Mouse (Mus musculus) neural tube, embryonic 15.5 days (tissue): ENCODE data around the gene Memo1. TPM values are rescaled to one million over a fixed set of nuclear protein-coding genes. Genes with fewer than 3 reads are reported as not detected.
"Not testable (repeated sequence)": the region's sequence is repeated elsewhere in the genome, so short reads cannot be mapped to it uniquely, and the experiment has no call there.

ENCODE experiments used
- ATAC-seq: fragments of 200-750 bp; cut with Nextera tagmentation; 2 replicates; pipeline ENCODE4 v1.8.0; 2017; ENCODE audit warnings: mild to moderate bottlenecking, moderate TSS enrichment, moderate library complexity; ENCODE audit not compliant: low FRiP score
- H3K27ac ChIP-seq: fragments of 300-500 bp; sonication (generic); replicated peaks from 2 replicates; pipeline ENCODE4 v1.5.1; 2015; ENCODE audit warnings: mild to moderate bottlenecking, inconsistent platforms
- H3K27me3 ChIP-seq: fragments of 300-500 bp; sonication (generic); replicated peaks from 2 replicates; pipeline ENCODE4 v1.6.1; 2015; ENCODE audit warnings: inconsistent platforms
- H3K36me3 ChIP-seq: fragments of 300-500 bp; sonication (generic); 2 replicates; pipeline ENCODE4 v1.6.1; 2015; ENCODE audit warnings: inconsistent platforms
- H3K4me1 ChIP-seq: fragments of 300-500 bp; sonication (generic); 2 replicates; pipeline ENCODE4 v1.6.1; 2015; ENCODE audit warnings: inconsistent platforms
- H3K4me2 ChIP-seq: fragments of 300-500 bp; sonication (generic); 2 replicates; pipeline ENCODE4 v1.6.1; 2015; ENCODE audit warnings: inconsistent platforms, mild to moderate bottlenecking, moderate library complexity
- H3K4me3 ChIP-seq: fragments of 300-500 bp; sonication (generic); replicated peaks from 2 replicates; pipeline ENCODE4 v1.5.1; 2015; ENCODE audit warnings: mild to moderate bottlenecking, inconsistent platforms
- H3K9ac ChIP-seq: fragments of 300-500 bp; sonication (generic); replicated peaks from 2 replicates; pipeline ENCODE4 v1.6.1; 2015; ENCODE audit warnings: mild to moderate bottlenecking, inconsistent platforms
- H3K9me3 ChIP-seq: fragments of 300-500 bp; sonication (generic); replicated peaks from 2 replicates; pipeline ENCODE4 v1.6.1; 2016; ENCODE audit warnings: inconsistent platforms
- WGBS: fragments of 180-500 bp; shearing (Covaris S2); methylation state at CpG from one replicate; pipeline ENCODE4 v1.1.7; 2015; ENCODE audit warnings: mixed read lengths; 5-methylcytosine and 5-hydroxymethylcytosine counted together
- polyA plus RNA-seq: library from polyadenylated mRNA; unstranded; fragments of >200 nt; fragmentation: Nextera tagmentation; extraction: Ambion mirVana; gene quantifications from 2 replicates; pipeline ENCODE4 v1.2.1, GENCODE M21; 2015

Memo1 gene
- polyA plus RNA-seq = 56.6 and 63.5 TPM in 2 replicates

- Histone ChIP-seq H3K4me1 (peaks cover 34% of the 10 kb centered on the region), H3K4me2 (peak within 1 kb of the TSS; percentile 86), H3K27me3 (no peaks in the 10 kb centered on the region), H3K36me3 (peaks cover 13% of the 10 kb centered on the region), H3K9ac (peak within 1 kb of the TSS; percentile 91), H3K4me3 (peak within 1 kb of the TSS; percentile 92), H3K27ac (peak within 1 kb of the TSS; percentile 98), H3K9me3 (no peaks in the 10 kb centered on the region)
- WGBS = under 1% methylated on average over 39 of the region's 110 CpGs
- ATAC-seq = peak; percentile 91
Observed at GRCm38 (mm10) chr17:74295026-74295970, at the start of gene Memo1. TSS of gene Memo1 (minus strand) at chr17:74295521.

DNA sequence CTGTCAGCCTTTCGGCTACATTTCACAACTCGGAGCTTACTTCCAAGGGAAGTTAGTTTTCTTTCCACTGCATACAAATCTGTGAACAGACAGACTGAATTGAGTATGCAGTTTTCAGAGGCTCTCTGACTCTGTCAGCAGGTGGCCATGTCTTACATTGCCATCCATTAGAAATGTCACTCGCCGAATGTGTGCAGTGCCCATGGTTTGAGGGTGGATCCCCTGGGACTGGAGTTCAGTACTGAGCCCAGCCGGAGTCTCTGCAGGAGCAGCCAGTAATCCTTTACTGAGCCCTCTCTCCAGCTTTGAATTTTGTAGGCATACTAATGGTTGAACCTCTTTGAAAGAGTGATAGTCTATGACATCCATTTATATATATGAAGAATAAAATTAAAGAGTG lies 45.8 kb upstream of the Memo1 start:
- H3K4me3 ChIP-seq = peak overlapping the region; percentile 98
- peaks cover 3% of the 10 kb centered on the region; the same call in 1 of the 2 replicates for H3K36me3 ChIP-seq
- no peaks in the 10 kb centered on the region for H3K27me3 ChIP-seq
- H3K9ac ChIP-seq = 0 out of 2 replicates have a peak overlapping the region, but pooled peaks have one; percentile 97
- H3K4me2 ChIP-seq = peak overlapping the region; percentile 60
- WGBS = 33% methylated on average over 5 of the region's 5 CpGs
- no peaks in the 10 kb centered on the region for H3K9me3 ChIP-seq
- H3K27ac ChIP-seq = no peak overlapping the region
- ATAC-seq = no peak
- H3K4me1 ChIP-seq = peaks cover 40% of the 10 kb centered on the region

DNA sequence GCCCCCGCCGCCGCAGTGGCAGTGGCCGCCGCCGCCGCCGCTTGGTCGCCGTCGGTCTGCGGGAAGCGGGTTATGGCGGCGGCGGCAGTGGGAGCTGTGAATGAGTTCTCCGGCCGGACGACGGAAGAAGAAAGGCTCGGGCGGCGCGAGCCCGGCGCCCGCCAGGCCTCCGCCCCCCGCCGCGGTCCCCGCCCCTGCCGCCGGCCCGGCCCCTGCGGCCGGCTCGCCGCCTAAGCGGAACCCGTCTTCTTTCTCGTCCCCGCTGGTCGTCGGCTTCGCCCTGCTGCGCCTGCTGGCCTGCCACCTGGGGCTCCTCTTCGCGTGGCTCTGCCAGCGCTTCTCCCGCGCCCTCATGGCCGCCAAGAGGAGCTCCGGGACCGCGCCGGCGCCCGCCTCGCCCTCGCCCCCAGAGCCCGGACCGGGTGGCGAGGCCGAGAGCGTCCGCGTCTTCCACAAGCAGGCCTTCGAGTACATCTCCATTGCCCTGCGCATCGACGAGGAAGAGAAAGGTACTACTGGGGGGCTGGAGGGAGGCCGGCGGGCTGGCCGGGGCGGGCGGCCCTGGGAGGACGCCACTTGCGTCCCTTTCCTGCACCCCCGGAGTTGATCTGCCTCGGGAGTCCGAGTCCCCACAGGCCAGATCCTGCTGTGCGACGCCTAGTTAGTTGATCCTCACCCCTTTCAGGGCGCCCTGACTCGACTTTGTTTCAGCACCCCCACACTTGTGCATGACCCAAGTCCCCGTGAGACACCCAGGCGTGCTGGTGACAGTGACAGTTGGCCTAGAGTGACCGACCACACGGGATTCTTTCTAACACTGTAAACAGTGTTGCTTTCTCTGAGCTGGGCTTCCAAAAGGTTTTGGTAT lies 43.9 kb upstream of the Memo1 start, which contains the start of gene Spast:
Gene Spast, plus strand, starts transcription at position 51 of the 868 bp plus-strand sequence.
- WGBS = under 1% methylated on average over 70 of the region's 90 CpGs
- H3K27ac ChIP-seq = peak within 1 kb of the TSS; percentile 98
- peak within 1 kb of the TSS; percentile 60 for H3K4me2 ChIP-seq
- no peaks in the 10 kb centered on the region for H3K27me3 ChIP-seq
- H3K9me3 ChIP-seq = no peaks in the 10 kb centered on the region
- H3K4me1 ChIP-seq = peaks cover 40% of the 10 kb centered on the region
- H3K36me3 ChIP-seq = peaks cover 3% of the 10 kb centered on the region; the same call in 1 of the 2 replicates
- peak within 1 kb of the TSS; percentile 98 for H3K4me3 ChIP-seq
- ATAC-seq = peak; percentile 79
- H3K9ac ChIP-seq = peak within 1 kb of the TSS; percentile 97

- H3K4me3 ChIP-seq = peak overlapping the region; percentile 98
- ATAC-seq = peak; percentile 92
- H3K27me3 ChIP-seq = no peaks in the 10 kb centered on the region
- H3K9me3 ChIP-seq = no peaks in the 10 kb centered on the region
- H3K4me1 ChIP-seq = peaks cover 40% of the 10 kb centered on the region
- H3K36me3 ChIP-seq = no peaks in the 10 kb centered on the region
- peak overlapping the region; percentile 97 for H3K9ac ChIP-seq
- peak overlapping the region; percentile 60 for H3K4me2 ChIP-seq
- H3K27ac ChIP-seq = peak overlapping the region; percentile 98
- WGBS = under 1% methylated on average over 45 of the region's 50 CpGs
Observed at GRCm38 (mm10) chr17:74338225-74338931, 43.1 kb upstream of the Memo1 start.

DNA sequence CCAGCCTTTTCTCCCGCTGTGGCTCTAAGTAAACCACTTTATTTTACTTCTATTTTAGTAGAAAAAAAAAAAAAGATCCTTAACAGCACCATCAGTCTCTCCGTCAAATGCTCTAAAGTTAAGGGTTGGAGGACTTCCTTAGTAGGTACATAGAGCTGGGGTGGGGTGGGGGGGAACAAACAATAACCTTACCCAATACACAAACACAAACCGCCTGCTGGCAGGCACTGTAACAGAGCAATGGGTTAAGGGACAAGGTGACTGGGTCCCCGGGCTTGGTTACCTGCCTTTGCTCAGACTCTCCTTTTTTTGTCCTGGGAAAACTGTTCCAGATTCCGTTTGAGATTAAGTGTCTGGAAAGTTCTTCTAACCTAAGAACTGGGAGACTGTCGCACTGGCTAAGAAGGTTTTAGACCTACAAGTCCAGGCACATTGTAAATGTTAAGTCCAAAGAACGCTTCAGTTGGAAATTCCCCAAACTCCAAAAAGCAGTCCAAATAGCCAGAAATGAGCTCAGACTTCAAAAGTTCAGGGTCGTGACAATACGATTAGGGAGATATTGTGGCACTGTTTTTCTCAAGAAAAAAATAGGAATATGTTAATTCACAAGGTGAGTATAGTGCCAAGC lies 35.8 kb upstream of the Memo1 start:
- Histone ChIP-seq H3K9ac (no peak overlapping the region), H3K36me3 (no peaks in the 10 kb centered on the region), H3K27me3 (no peaks in the 10 kb centered on the region), H3K4me2 (no peak overlapping the region), H3K4me3 (no peak overlapping the region), H3K4me1 (no peaks in the 10 kb centered on the region), H3K9me3 (no peaks in the 10 kb centered on the region), H3K27ac (no peak overlapping the region)
- ATAC-seq = no peak
- 85% methylated on average over 9 of the region's 9 CpGs for WGBS

DNA sequence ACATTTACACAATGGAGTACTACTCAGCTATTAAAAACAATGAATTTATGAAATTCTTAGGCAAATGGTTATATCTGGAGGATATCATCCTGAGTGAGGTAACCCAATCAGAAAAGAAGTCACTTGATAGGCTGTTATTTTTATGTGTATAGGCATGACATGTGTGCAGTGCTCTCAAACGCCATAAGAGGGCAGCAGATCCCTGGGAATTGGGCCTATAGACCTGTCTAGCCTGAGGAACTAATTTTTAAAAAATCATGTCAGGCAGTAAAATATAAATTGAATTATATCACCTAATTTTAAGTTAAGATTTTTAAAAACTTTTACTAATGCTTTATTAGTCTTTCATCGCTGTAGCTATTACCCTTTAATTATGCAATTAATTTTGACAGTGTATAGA lies 32.8 kb upstream of the Memo1 start:
- H3K4me1 ChIP-seq, H3K4me3 ChIP-seq, H3K27me3 ChIP-seq, H3K36me3 ChIP-seq, H3K4me2 ChIP-seq, H3K9me3 ChIP-seq, H3K27ac ChIP-seq, ATAC-seq, H3K9ac ChIP-seq: not testable (repeated sequence)
- 51% methylated on average over 2 of the region's 2 CpGs for WGBS

GRCm38 (mm10) chr17:74327195-74327594 lies 31.9 kb upstream of the Memo1 start:
- H3K27ac ChIP-seq, H3K9ac ChIP-seq, H3K4me3 ChIP-seq, H3K9me3 ChIP-seq, H3K36me3 ChIP-seq, H3K4me2 ChIP-seq, ATAC-seq, H3K4me1 ChIP-seq, H3K27me3 ChIP-seq: not testable (repeated sequence)
- 85% methylated on average over 7 of the region's 7 CpGs for WGBS

DNA sequence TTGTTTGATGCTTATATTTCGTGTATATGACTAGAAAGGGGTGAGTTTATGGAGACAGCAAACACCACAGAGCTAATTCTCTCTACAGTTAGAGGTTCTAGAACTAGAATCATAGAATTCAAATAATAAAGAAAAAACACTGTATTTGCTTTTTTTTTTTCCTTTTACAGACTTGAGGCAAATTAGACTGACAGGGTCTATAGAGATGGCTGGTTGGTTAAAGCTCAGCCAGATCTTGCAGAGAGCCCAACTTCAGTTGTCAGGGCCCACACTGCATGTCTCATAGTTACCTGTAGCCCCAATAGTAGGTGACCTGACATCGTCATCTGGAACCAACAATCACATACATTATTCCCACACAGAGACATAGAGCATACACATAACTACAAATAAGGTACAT lies 28.5 kb upstream of the Memo1 start, which contains the start of gene Dpy30:
Gene Dpy30, minus strand, starts transcription at position 101 of the 400 bp plus-strand sequence.
- no peaks in the 10 kb centered on the region for H3K27me3 ChIP-seq
- WGBS = 85% methylated on average over 2 of the region's 2 CpGs
- H3K9me3 ChIP-seq = no peaks in the 10 kb centered on the region
- no peaks in the 10 kb centered on the region for H3K36me3 ChIP-seq
- no peaks in the 10 kb centered on the region for H3K4me1 ChIP-seq
- no peak for ATAC-seq
- H3K27ac ChIP-seq = no peak within 1 kb of the TSS
- no peak within 1 kb of the TSS for H3K9ac ChIP-seq
- H3K4me3 ChIP-seq = no peak within 1 kb of the TSS
- H3K4me2 ChIP-seq = no peak within 1 kb of the TSS

GRCm38 (mm10) chr17:74322400-74323054 lies 27.2 kb upstream of the Memo1 start:
- Histone ChIP-seq H3K9me3 (no peaks in the 10 kb centered on the region), H3K36me3 (no peaks in the 10 kb centered on the region), H3K4me3 (no peak overlapping the region), H3K4me1 (no peaks in the 10 kb centered on the region), H3K27me3 (no peaks in the 10 kb centered on the region), H3K9ac (no peak overlapping the region), H3K4me2 (no peak overlapping the region), H3K27ac (no peak overlapping the region)
- 52% methylated on average over 5 of the region's 5 CpGs for WGBS
- ATAC-seq = no peak

- no peak overlapping the region for H3K4me2 ChIP-seq
- no peak overlapping the region for H3K4me3 ChIP-seq
- no peak overlapping the region for H3K27ac ChIP-seq
- H3K9me3 ChIP-seq = no peaks in the 10 kb centered on the region
- no peak for ATAC-seq
- no peaks in the 10 kb centered on the region for H3K36me3 ChIP-seq
- 94% methylated on average over 6 of the region's 6 CpGs for WGBS
- no peaks in the 10 kb centered on the region for H3K27me3 ChIP-seq
- H3K9ac ChIP-seq = no peak overlapping the region
- peaks cover 23% of the 10 kb centered on the region for H3K4me1 ChIP-seq
Observed at GRCm38 (mm10) chr17:74318721-74319120, 23.4 kb upstream of the Memo1 start.
